Mouse (Mus musculus) hematopoietic stem cell, adult 5-6 weeks (primary cell): ENCODE results near the gene Tmem120b. TPM values are rescaled to one million over a fixed set of nuclear protein-coding genes. Genes with fewer than 3 reads are reported as not detected.

ENCODE experiments used
- ATAC-seq, 2 experiments: fragments of 125-278 bp in 1 of 2; replicated peaks in 1 of 2; 2 replicates each; pipeline ENCODE4 v1.8.0; 2016 to 2017; ENCODE audit warnings: inconsistent platforms in 2 of 2, mild to moderate bottlenecking in 2 of 2, moderate number of reproducible peaks in 2 of 2, low read depth in 1 of 2, moderate TSS enrichment in 1 of 2; ENCODE audit not compliant: low FRiP score in 2 of 2, poor library complexity in 2 of 2, severe bottlenecking in 2 of 2, insufficient read depth in 1 of 2, low TSS enrichment in 1 of 2
- total RNA-seq: library from RNA; stranded (forward); fragments of 172-1452, 232-1000 nt; gene quantifications from 2 replicates; pipeline ENCODE4 v1.2.3, GENCODE M21; 2017

The Tmem120b gene
- total RNA-seq, 1 experiment from 2014 or later = 2.7 TPM

GRCm38 (mm10) chr5:123133083-123133783 lies 65.0 kb downstream of the Tmem120b start:
- ATAC-seq = peak in 1 of 2 experiments; percentile 22; a peak in 1 of 4 replicates

DNA sequence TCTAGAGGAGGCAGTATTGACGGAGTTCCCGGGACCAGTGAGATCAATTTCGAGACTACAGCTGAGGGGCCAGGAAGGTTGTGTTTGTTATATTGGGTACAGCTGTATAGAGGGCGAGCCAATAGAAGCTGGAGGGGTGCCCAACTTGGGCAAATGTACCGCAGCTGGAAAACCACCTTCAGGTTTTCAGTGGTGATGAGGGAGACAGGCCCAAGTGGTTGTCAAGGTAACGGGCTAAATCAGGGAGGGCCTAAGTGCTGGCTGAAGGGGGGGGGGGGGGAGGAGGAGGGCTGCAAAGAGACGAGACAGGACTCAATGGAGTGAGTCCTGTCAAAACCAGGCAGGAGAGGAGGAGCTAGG lies 65.5 kb downstream of the Tmem120b start:
- ATAC-seq = no peak

DNA sequence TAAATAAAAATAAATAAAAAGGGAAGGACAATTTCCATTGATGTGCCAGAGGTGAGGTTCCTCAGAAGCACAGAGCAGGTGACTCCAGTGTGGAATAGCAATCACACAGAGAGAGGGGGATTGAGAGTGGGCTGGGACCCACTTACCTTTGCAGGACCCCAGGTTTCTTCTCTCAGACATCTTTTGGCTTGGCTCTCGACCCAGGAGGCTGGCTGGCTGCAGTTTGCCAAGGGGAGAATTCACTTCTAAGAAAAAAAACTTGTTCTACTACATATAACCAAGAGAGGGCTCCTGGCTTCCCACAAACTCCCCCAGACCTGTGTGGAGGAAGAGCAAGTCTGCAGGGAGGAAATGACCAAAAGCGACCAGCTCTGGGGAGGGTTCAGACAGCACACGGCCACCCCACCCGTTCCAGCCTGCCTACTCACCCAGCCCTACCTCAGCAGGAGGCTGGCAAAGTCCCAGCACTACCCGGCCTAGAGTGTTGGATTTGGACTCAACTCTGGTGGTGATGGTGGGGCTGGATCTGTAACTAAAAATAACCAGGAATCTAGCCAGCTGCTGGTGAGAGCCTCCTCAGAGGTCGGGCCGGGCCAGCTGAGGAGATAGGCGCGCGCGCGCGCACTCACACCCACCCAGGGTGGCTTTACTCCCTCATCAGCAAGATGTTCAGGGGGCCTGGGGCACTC lies 66.1 kb downstream of the Tmem120b start:
- no peak for ATAC-seq

DNA sequence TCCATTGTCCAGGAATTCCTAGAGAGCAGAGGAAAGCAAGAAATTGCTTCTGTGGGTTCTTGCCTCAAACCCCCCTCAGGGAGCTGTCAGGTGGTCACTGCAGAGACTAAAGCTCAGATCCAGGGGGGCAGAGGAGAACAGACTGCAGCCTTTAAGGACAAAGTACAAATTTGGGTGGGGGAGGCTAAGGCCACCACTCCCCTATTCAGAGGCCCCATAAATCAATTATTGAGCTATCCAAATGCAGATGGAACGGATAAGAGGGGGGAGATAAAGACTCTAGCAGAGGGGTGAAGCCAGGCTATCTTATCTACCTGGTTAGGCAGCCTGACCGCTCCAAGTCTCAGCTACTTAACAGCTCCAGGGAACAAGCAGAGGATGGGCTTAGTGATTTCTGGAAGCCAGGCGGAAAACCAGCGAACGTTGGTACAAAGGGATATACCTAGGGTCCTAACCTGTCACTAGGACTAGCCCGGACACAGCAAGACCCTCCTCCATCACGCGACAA lies 66.7 kb downstream of the Tmem120b start:
- no peak for ATAC-seq

- ATAC-seq = no peak
Observed at GRCm38 (mm10) chr5:123135471-123136360, 67.5 kb downstream of the Tmem120b start.

DNA sequence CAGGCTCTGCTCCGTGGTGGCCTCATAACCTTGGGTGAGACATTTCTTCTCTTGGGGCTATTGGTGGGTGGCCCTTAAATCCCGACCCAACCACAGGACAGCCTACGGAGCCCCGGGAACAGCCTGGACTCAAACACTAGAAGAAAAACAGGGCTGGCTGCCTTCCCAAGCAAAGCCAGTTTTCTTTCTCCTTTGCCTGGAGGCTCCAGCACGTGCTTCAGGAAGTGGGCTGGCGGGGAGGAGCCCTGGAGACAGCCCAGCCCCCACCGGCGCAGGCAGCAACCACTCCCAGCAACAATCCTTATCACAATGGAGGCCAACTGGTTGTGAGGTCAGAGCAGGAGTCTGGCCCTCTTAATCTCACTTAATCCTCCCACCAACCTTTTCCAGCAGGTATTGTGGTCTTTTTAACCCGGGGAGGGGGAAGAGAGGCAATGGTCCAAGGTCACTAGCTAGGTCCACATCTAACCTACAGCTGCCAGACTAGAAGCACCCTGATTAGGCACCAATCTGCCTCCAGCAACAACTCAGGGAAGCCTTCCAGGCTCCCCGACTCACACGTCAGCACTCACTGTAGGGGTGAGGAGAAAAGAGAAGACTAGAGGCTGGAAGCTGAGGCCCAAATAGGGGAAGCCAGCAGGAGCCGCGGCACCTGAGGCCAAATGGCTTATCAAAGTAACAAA lies 68.3 kb downstream of the Tmem120b start:
- ATAC-seq = 0 out of 4 replicates have a peak, but pooled peaks of 1 of the 2 experiments have one; percentile 23

GRCm38 (mm10) chr5:123137044-123137909 lies 69.1 kb downstream of the Tmem120b start:
- no peak for ATAC-seq

- no peak for ATAC-seq
Observed at GRCm38 (mm10) chr5:123137910-123138229, 69.7 kb downstream of the Tmem120b start.

DNA sequence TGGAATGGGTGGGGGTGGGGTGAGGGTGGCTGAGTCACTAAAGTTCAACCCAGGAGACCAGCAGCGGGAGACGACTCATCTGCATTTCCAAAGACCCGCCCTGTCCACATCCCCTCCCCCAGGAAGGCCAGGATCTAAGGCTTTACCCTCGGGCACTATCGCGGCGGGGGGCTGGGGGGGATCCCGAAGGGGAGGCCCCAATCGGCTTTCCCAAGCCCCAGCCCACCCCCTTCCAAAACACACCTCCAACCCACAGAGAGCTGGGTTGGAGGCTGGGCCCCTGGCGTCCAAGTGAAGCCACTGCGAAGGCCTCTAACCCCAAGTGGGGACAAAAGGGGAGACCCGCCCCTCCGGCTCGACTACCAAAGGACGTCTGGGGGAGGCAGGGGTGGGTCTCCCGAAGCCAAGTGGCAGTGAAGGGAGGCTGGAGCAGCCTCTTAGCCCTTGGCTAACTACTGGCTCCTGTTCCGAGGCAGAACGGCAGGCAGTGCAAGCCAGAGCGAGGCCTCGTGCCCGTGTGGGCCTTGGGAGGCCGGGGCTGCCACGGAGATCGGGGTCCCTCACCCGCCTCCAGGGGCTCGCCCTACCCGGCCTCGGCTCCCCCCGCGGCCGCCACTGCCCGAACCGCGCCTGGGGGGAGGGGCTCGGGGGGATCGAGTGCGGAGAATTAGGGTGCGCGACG lies 70.2 kb downstream of the Tmem120b start:
- ATAC-seq = no peak

GRCm38 (mm10) chr5:123138953-123139721 lies 70.9 kb downstream of the Tmem120b start:
- ATAC-seq = peak; percentile 12 to 34; a peak in 2 of 4 replicates

GRCm38 (mm10) chr5:123139722-123140627 lies 71.8 kb downstream of the Tmem120b start:
- ATAC-seq = no peak

- ATAC-seq = peak; percentile 54 to 55
Observed at GRCm38 (mm10) chr5:123140694-123141554, 72.7 kb downstream of the Tmem120b start.

DNA sequence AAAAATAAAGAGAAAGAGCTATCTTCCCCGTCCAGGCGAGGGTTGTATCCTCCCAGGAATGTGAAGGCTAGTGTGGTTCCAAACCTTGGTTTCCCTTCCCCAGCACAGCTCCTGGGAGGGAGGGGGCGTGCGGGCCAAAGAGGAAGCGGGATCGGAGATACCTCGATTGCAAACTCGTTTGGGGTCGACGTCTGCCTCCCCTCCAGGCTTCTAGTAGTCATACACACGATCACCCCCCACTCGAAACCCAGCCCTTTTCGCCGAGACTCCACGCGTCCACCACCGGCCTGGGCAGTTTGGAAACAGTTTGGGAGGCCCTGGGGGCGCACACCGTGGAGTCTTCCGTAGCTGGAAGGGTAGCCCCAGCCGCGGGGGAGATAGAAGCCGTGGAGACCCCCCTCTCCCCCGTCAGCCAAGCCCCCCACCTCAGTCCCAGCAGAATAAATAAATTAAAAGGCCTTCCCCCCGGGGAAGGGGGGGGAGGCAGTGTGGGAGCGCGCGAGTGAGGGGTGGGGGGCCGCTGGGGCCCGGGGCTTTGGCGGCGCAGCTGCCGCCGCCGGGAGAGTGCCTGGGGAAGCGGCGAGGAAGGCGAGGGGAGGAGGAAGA lies 73.4 kb downstream of the Tmem120b start:
- no peak for ATAC-seq
